ENCODE assay signal across 14 mouse cellular contexts in the genomic region with DNA sequence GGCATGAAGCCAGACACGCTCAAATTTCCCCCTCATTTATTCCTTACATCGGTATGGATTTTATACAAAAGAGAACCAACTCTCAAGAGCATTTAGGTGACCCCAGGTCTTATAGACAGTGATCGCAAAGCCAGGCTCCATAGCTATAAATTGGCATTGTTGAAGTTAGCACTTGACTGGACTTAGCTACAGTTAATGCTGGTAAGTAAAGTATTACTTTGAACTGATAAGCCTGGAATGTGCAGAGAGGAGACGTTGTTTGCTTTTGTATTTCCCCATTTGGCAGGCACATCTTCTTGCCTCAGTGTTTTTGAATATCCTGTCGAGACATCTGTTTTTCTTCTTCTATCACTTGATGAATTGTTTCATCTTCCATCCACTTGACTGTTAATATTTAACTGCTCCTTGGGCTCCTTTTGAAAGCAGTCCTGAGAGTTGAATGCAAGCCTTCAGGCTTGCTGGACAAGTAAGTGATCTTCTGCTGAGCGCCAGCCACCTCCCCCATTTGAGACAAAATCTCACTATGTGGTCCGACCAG. TPM values are rescaled to one million over a fixed set of nuclear protein-coding genes. Genes with fewer than 3 reads are reported as not detected.
A peak's percentile ranks its signal among the peaks of the same experiment; 100 is the strongest.
DNase-seq lines count a peak whose midpoint lies in the region; ATAC-seq and TF ChIP-seq lines count a peak whose summit lies in the region.
"Had no signal": no experiment of that assay in that cellular context is flagged by ENCODE, and none has a peak within 500 bp of the region (broad histone marks: within the 10 kb centered on the region; RNA-seq: fewer than 3 reads in every experiment).

No protein-coding gene starts in this region.

- H3K27ac ChIP-seq in heart, adult 2 months = peak overlapping the region; percentile 13
- 0 out of 2 replicates have a peak overlapping the region, but pooled peaks have one; percentile 20 for H3K27ac ChIP-seq in liver, embryonic 12.5 days
- no peak overlapping the region; the same call in none of the 2 replicates for H3K27ac ChIP-seq in liver, embryonic 11.5 days (ENCODE audit: low read depth, low read length)
- H3K27ac ChIP-seq in liver, embryonic 14.5 days = no peak overlapping the region
- H3K27ac ChIP-seq: embryonic facial prominence, embryonic 13.5 days; gastrocnemius, adult 2 months had no signal

- ATAC-seq in liver, embryonic 12.5 days = 0 out of 2 replicates have a peak, but pooled peaks have one; percentile 44
- ATAC-seq in liver, embryonic 11.5 days (replicated peaks; ENCODE audit: low FRiP score) = no peak; the same call in 1 of the 2 replicates
- ATAC-seq in liver, embryonic 14.5 days (ENCODE audit: insufficient read depth) = no peak; the same call in 1 of the 2 replicates
- ATAC-seq in megakaryocyte-erythroid progenitor cell, adult 5-6 weeks (replicated peaks; ENCODE audit: low FRiP score, low TSS enrichment, poor library complexity, severe bottlenecking) = peak; percentile 81
- ATAC-seq in erythroid progenitor cell, adult 5-6 weeks (replicated peaks; ENCODE audit: low FRiP score, poor library complexity, severe bottlenecking) = no peak
- ATAC-seq: forebrain, embryonic 14.5 days had no signal

- no peak for TF ChIP-seq CTCF in heart, adult 2 months (IDR thresholded peaks at IDR 0.05)
- no peak for TF ChIP-seq CTCF in liver, embryonic 14.5 days (IDR thresholded peaks at IDR 0.05; ENCODE audit: low read depth)

- no peaks in the 10 kb centered on the region for H3K36me3 ChIP-seq in heart, adult 2 months (ENCODE audit: control insufficient read depth, insufficient read depth, low read length)
- no peaks in the 10 kb centered on the region for H3K36me3 ChIP-seq in liver, embryonic 12.5 days
- H3K36me3 ChIP-seq in liver, embryonic 11.5 days (ENCODE audit: control insufficient read depth, insufficient read depth, low read length) = no peaks in the 10 kb centered on the region
- H3K36me3 ChIP-seq in liver, embryonic 14.5 days (replicated peaks; ENCODE audit: control insufficient read depth, insufficient read depth, low read depth) = no peaks in the 10 kb centered on the region
- H3K36me3 ChIP-seq: embryonic facial prominence, embryonic 13.5 days had no signal

- H3K9ac ChIP-seq in heart, adult 2 months (ENCODE audit: low read depth, low read length) = no peak overlapping the region
- H3K9ac ChIP-seq in liver, embryonic 12.5 days = no peak overlapping the region
- no peak overlapping the region for H3K9ac ChIP-seq in liver, embryonic 11.5 days (ENCODE audit: low read depth, low read length)
- H3K9ac ChIP-seq in liver, embryonic 14.5 days (replicated peaks) = no peak overlapping the region
- H3K9ac ChIP-seq: embryonic facial prominence, embryonic 13.5 days had no signal

- no peak for TF ChIP-seq POLR2A in heart, adult 2 months (IDR thresholded peaks at IDR 0.05; ENCODE audit: insufficient read depth, low read depth, low read length)

- TF ChIP-seq EP300 in heart, adult 2 months (IDR thresholded peaks at IDR 0.05; ENCODE audit: insufficient read depth, low read depth, low read length) = no peak
- TF ChIP-seq EP300 in liver, embryonic 14.5 days (IDR thresholded peaks at IDR 0.05; ENCODE audit: low read depth) = no peak

- no peaks in the 10 kb centered on the region for H3K27me3 ChIP-seq in heart, adult 2 months (ENCODE audit: control insufficient read depth, insufficient read depth, low read length)
- H3K27me3 ChIP-seq in liver, embryonic 12.5 days (replicated peaks) = no peaks in the 10 kb centered on the region
- H3K27me3 ChIP-seq in liver, embryonic 11.5 days (replicated peaks; ENCODE audit: control insufficient read depth, insufficient read depth, low read length) = no peaks in the 10 kb centered on the region
- no peaks in the 10 kb centered on the region for H3K27me3 ChIP-seq in liver, embryonic 14.5 days (ENCODE audit: control insufficient read depth, insufficient read depth, low read length)
- H3K27me3 ChIP-seq: embryonic facial prominence, embryonic 13.5 days had no signal

- no peaks in the 10 kb centered on the region for H3K9me3 ChIP-seq in liver, embryonic 12.5 days (replicated peaks)
- H3K9me3 ChIP-seq in liver, embryonic 11.5 days (ENCODE audit: control insufficient read depth, low read length) = no peaks in the 10 kb centered on the region
- H3K9me3 ChIP-seq in liver, embryonic 14.5 days (ENCODE audit: control insufficient read depth, low read length) = no peaks in the 10 kb centered on the region
- H3K9me3 ChIP-seq: embryonic facial prominence, embryonic 13.5 days had no signal

- H3K4me3 ChIP-seq in heart, adult 2 months = no peak overlapping the region
- no peak overlapping the region for H3K4me3 ChIP-seq in liver, embryonic 12.5 days
- H3K4me3 ChIP-seq in liver, embryonic 11.5 days (ENCODE audit: low read depth, low read length) = no peak overlapping the region
- no peak overlapping the region for H3K4me3 ChIP-seq in liver, embryonic 14.5 days (ENCODE audit: insufficient read depth in 1 of 2, low read depth in 2 of 2, low read length in 2 of 2)
- H3K4me3 ChIP-seq: embryonic facial prominence, embryonic 13.5 days; gastrocnemius, adult 2 months had no signal

- no peaks in the 10 kb centered on the region for H3K79me2 ChIP-seq in heart, adult 2 months (replicated peaks; ENCODE audit: control insufficient read depth, insufficient read depth, low read length)

- WGBS in heart, adult 2 months = 38% methylated on average over 7 of the region's 7 CpGs
- WGBS in liver, embryonic 12.5 days (ENCODE audit: insufficient replicate concordance) = 44% methylated on average over 7 of the region's 7 CpGs
- WGBS in liver, embryonic 11.5 days = 55% methylated on average over 7 of the region's 7 CpGs
- WGBS in liver, embryonic 14.5 days (ENCODE audit: insufficient replicate concordance) = 54% methylated on average over 7 of the region's 7 CpGs

- DNase-seq in heart, adult 2 months = peak in 1 of 2 experiments; percentile 3
- DNase-seq in heart, postnatal 4 days = no peak
- DNase-seq in liver, embryonic 11.5 days (ENCODE audit: low spot score) = no peak
- DNase-seq in liver, embryonic 14.5 days (ENCODE audit: low read depth in 3 of 3, low spot score in 3 of 3) = no peak
- DNase-seq in layer of hippocampus, adult 11-12 months (ENCODE audit: low spot score) = no peak
- DNase-seq: adrenal gland, postnatal 14 days; cerebellum, postnatal 25 days; gastrocnemius, adult 2 months; kidney, adult 18-20 months had no signal

- intact Hi-C loops in heart, adult 2 months (cut with DNase I) = no loop called here

- no peak overlapping the region for H3K4me2 ChIP-seq in liver, embryonic 12.5 days
- no peak overlapping the region; the same call in 1 of the 2 replicates for H3K4me2 ChIP-seq in liver, embryonic 11.5 days
- peak overlapping the region; percentile 9; the same call in 1 of the 2 replicates for H3K4me2 ChIP-seq in liver, embryonic 14.5 days (ENCODE audit: low read depth)
- H3K4me2 ChIP-seq: embryonic facial prominence, embryonic 13.5 days had no signal

- H3K4me1 ChIP-seq in heart, adult 2 months (ENCODE audit: control insufficient read depth, insufficient read depth, low read length) = peaks cover 1% of the 10 kb centered on the region
- H3K4me1 ChIP-seq in liver, embryonic 12.5 days = peaks cover 10% of the 10 kb centered on the region; the same call in 1 of the 2 replicates
- no peaks in the 10 kb centered on the region; the same call in 1 of the 2 replicates for H3K4me1 ChIP-seq in liver, embryonic 11.5 days (replicated peaks; ENCODE audit: control insufficient read depth, insufficient read depth, low read length)
- peaks cover 0 to 7% of the 10 kb centered on the region in 2 experiments; a peak in 2 of 4 replicates for H3K4me1 ChIP-seq in liver, embryonic 14.5 days (replicated peaks; ENCODE audit: control insufficient read depth in 2 of 2, insufficient read depth in 2 of 2, low read length in 1 of 2)
- H3K4me1 ChIP-seq: embryonic facial prominence, embryonic 13.5 days had no signal

RNA-seq across cellular contexts. Expression of gene Sh3bgrl, which starts 32.5 kb away (rescaled TPM):
- 10 to 100 TPM; 33.0 to 36.1 TPM for total RNA-seq in heart, adult 2 months (2021)
- polyA plus RNA-seq in heart, adult 2 months (2012; rRNA removed) = 10.0 and 20.1 TPM in 2 replicates
- total RNA-seq in heart, postnatal 4 days (2021) = 10 to 100 TPM; 55.3 to 58.2 TPM
- polyA plus RNA-seq in liver, embryonic 12.5 days (2016; fragmentation: Nextera tagmentation; extraction: Ambion mirVana) = 59.7 and 60.5 TPM in 2 replicates
- 89.2 and 93.5 TPM in 2 replicates for polyA plus RNA-seq in liver, embryonic 11.5 days (2014; fragmentation: Nextera tagmentation; extraction: Ambion mirVana)
- polyA plus RNA-seq in liver, embryonic 14.5 days (2012; rRNA removed) = 16.0 and 26.0 TPM in 2 replicates
- polyA plus RNA-seq in liver, embryonic 14.5 days (2014; fragmentation: Nextera tagmentation; extraction: Ambion mirVana) = 28.5 and 29.9 TPM in 2 replicates
- total RNA-seq in megakaryocyte-erythroid progenitor cell, adult 5-6 weeks (2014; fragmentation: Nextera tagmentation) = 101 and 104 TPM in 2 replicates
- total RNA-seq in megakaryocyte-erythroid progenitor cell, adult 5-6 weeks (2017) = 137 and 174 TPM in 2 replicates
- 66.7 and 71.0 TPM in 2 replicates for total RNA-seq in erythroid progenitor cell, adult 5-6 weeks (2015; ENCODE audit: low replicate concordance)
- 35.3 and 38.5 TPM in 2 replicates for total RNA-seq in erythroid progenitor cell, adult 5-6 weeks (2017; ENCODE audit: low replicate concordance)

Comparison
In these comparisons a context has a peak if more than half of its experiments do, and no peak if none do; other contexts are left out.
1. H3K27ac ChIP-seq: peak in heart, adult 2 months (single experiment) and liver, embryonic 12.5 days (single experiment); none in liver, embryonic 11.5 days (single experiment) and liver, embryonic 14.5 days (single experiment).
2. ATAC-seq: peak in liver, embryonic 12.5 days (single experiment) and megakaryocyte-erythroid progenitor cell, adult 5-6 weeks (single experiment); none in liver, embryonic 11.5 days (single experiment), liver, embryonic 14.5 days (single experiment) and erythroid progenitor cell, adult 5-6 weeks (single experiment).